Mouse (Mus musculus) bone marrow macrophage, adult 2 months (primary cell): ENCODE data around the gene Dst.

ENCODE experiments used
- CTCF ChIP-seq: IDR thresholded peaks from 2 replicates; pipeline ENCODE4 v1.5.1; 2012; ENCODE audit warnings: low read depth, mild to moderate bottlenecking, low read length, moderate library complexity
- POLR2A ChIP-seq: IDR thresholded peaks from 2 replicates; pipeline ENCODE4 v1.6.1; 2012; ENCODE audit warnings: mild to moderate bottlenecking, low read depth, low read length, borderline replicate concordance

- TF ChIP-seq POLR2A (no peak), CTCF (no peak)
These were observed 24.2 kb downstream of the Dst start for GRCm38 (mm10) chr1:33932196-33932595.
